Mouse (Mus musculus): ENCODE data around the gene Tango6.

The Tango6 gene

DNA sequence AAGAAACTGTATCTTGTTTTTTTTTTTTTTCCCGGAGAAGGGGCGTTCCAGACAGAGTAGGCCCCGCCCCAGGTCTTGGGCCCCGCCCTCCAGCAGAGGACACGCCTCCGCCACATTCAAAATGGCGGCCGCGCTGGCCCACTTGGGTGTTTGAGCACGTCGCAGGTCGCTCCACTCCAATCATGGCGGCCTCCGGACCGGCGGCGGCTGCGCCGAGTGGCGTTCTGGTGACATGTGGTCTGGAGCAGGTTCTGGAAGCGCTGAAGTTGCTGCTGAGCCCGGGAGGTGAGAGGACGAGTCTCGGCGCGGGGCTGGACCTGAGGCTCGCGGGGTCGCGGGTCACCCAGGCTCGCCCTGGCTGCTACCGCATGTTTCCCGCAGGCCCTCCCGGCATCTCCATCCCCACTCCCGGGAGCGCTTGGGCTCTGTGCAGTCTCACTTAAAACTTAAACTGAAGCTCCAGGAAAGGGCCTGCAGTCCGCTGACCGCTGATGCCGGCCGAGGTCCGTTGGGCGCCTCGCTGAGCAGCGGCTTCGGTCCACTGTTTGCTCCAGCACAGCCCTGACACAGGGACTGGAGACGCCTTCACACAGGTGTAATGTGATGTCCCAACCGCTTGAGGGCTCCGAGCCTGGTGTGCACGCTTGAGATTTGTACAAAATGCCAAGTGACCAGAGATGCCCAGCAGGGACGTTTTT, at the start of gene Tango6:
Gene Tango6, plus strand, starts transcription at position 98 of the 698 bp plus-strand sequence.
- peak; percentile 92 for DNase-seq (ENCODE audit: low read depth, low spot score)

DNA sequence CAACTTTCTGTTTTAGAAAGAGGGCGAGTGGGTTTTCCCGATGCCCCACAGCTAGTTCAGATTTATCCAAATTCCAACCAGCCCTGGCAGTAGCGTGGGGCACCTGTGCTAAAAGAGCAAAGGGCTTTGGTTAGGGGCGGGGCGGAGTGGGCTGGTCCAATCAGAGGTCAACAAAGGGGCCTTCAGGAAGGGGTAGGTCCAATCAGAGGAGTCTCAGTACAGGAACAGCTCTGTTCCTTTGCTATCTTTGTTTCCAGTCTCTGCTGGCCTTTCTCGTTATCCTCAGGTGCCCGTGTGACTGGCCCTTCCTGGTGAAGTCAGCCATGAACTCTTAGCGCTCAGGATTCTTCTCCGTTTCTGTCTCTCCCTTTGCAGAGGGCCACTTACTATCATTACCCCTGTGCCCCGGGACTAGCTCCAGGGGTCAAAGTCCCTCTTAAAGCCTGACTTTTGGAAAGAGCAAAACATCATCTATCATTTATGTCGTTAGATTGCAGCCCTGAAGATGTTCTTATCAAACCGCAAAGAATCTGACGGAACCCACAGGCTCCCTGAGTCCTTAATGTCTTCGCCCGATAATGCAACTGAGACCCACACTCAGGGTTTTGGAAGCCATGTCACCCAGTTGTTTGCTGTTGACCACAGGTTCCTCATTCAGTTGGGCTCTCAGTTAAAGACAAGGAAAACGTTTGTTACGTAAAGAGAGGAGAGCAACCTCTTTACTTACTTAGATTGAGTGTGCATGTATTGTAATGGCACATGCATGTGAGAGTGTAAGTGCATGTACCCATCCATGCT, 49.3 kb upstream of the Tango6 start:
- DNase-seq (ENCODE audit: low read depth, low spot score): peak; percentile 73

DNA sequence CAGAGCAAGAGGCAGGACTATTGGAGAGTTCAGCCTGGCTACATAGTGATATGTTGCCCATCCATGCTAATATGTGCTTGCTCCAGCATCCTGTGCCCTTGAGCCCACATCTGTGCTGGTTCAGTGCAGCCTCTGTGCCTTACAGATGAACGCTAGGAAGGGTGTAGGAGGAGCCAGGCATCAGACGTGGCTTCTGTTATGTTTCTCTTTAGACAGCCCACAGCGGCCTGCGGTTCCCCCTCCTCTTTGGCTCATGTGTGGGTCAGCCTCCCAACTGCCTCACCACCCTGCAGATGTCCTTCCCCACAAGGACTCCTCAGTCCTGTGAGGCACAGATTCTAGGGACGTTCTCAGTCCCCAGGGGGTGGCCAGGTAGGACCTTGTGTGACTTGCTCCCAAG, 47.6 kb upstream of the Tango6 start:
- no peak for DNase-seq (ENCODE audit: low read depth, low spot score)

- DNase-seq (ENCODE audit: low read depth, low spot score): no peak
Measured at GRCm38 (mm10) chr8:106637446-106637845, 45.4 kb upstream of the Tango6 start.

DNA sequence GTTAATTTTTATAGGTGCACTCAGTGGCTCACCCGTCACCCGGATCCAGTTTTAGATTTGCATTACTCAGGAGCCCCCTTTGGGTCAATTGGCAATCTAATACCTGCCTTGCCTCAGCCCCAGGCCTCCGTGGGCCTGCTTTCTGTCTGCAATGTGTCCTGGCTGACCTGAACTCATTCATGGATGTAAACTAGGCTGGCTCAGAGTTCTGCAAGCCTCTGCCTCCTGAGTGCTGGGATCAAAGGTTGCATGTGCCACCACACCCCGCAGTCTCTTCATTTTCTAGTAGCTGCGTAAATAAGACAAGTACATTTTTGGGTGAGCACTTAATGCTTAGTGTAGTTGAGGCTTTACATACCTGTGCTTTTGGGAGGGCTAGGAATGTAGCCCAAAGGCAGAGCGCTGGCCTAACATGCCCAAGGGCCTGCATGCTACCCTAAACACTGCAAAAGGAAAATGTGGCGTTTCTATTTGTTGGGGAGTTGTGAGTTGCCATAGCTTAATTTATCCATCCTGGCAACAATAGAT, 44.0 kb upstream of the Tango6 start:
- no peak for DNase-seq (ENCODE audit: low read depth, low spot score)

DNA sequence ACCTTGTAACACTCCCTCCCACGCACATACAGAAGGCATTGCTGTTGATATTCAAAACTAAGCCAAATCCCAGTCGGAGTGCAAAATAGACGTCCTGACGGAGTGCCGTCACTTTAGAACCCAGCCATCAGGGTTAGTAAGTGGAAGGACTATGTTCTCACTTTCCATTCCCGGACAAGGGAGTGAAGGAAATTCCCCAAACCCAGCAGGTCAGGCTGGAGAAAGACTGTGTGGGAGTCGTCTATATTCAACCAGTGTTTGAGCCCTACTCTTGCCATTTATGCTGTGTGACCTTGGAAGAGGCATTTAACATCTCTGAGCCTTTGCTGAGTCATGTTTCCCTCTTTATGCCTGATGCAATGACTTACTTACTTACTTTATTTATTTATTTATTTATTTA, 42.7 kb upstream of the Tango6 start:
- no peak for DNase-seq (ENCODE audit: low read depth, low spot score)

DNA sequence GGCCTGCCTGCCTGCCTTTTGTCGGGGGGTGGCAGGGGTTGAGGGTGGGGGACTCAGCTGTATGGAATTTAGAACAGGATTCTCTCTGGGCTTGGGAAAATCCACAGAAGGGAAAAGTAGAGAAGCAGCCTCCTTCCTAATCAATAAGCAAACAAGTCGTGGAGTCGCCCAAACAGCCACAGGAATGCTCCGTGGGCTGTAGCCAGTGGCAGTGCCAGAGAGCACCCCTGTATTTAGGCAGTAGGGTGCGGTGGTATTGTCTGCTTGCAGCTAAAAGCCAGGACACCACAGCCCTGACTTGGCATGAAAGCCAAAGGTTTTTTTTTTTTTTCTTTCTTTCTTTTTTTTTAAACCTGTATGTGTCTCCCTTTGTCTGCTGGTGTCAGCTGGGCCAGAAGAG, 41.9 kb upstream of the Tango6 start:
- DNase-seq (ENCODE audit: low read depth, low spot score): no peak

DNA sequence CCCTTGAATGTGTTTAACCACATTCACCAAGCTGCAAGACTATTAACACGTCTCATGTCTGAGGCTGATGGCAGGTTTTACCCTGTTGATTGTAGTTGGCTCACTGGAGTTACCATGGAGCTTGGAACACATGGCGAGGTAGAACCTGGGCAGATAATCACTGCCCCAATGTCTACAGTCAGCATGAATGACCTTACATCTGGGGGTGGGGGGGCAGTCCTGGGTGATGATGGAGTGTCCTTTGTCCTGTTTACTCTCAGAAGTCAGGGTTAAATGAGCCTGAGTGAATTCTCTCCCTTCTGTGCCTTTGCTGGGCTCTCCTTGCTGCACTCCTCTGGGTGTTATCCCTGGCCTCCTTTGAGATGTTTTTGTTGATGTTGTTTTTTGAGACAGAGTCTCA, 40.7 kb upstream of the Tango6 start:
- no peak for DNase-seq (ENCODE audit: low read depth, low spot score)

DNA sequence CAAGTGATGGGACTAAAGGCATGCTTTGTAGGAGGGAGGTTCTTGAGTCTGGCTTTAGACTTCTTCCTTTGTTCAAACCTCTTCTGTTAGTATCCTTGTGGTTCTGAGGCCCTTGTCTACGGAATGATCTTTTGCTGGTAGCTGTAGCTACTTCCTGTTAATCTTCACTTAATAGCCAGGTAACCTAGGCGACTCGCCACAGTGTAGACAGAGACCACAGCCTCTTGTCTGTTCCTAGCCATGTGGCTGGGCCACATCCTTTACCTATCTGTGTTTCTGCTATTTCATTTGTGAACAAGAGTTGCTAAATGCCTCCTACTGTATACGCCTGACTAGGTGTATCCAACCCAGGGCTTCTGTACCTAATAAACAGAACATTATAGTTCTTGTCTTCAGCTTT, 39.8 kb upstream of the Tango6 start:
- peak; percentile 83 for DNase-seq (ENCODE audit: low read depth, low spot score)

DNA sequence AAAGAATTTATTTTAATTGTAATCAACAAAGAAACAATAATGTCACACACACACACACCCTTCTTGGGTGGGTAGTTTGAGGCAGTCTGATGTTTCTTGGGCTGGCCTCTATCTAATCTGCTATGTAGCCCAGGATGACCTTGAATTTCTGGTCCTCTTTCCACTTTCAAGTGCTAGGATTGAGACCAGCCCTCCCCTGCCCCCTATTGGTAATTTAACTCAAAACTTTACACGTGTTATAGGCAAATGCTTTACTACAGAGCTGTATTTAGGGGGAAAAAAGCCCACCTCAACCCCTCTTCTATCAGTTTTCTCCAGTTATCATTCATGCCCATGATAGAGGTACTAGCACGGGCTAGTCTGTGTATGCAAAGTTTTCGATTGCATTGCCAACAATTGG, 37.9 kb upstream of the Tango6 start:
- DNase-seq (ENCODE audit: low read depth, low spot score): peak; percentile 34

DNA sequence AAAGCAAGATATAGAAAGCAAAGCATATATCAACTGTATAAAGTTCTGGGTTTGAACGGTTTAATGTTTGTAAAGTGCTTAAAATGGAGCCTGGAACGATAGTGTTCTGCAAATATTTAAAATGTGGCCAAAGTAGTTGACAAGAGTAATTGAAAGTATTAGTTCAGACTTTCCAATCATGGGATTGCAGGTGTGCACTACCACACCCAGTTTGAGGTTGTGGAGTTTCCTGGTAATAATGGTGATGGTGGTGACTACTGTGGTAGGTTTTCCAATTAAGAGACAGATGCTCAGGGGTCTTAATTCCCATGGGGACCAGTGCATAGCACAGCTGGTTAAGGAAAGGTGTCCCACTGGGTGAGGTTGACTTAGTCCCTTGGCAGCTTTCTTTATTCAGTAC, 36.7 kb upstream of the Tango6 start:
- no peak for DNase-seq (ENCODE audit: low read depth, low spot score)

- no peak for DNase-seq (ENCODE audit: low read depth, low spot score)
Measured at GRCm38 (mm10) chr8:106646731-106647130, 36.1 kb upstream of the Tango6 start.

- peak; percentile 88 for DNase-seq (ENCODE audit: low read depth, low spot score)
Measured at GRCm38 (mm10) chr8:106647387-106647786, 35.5 kb upstream of the Tango6 start.

DNA sequence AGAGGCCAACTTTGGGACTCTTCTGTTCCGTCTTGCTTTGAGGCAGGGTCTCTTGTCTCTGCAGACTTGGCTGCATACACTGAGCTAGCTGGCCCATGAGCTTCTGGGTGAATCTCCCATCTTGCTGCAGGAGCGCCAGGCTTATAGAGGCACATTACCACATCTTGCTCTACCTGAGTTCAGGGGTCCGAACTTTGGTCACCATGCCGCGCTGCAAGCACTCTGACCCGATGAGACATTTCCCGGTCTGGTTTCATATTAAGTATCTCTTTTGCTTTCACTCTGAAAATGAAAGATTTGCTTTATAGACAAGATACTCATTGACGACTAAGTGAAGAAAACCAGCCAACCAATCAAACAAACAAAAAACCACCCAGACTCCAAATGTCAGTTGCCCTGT, 34.4 kb upstream of the Tango6 start:
- no peak for DNase-seq (ENCODE audit: low read depth, low spot score)

- DNase-seq (ENCODE audit: low read depth, low spot score): no peak
Measured at GRCm38 (mm10) chr8:106651994-106652393, 30.9 kb upstream of the Tango6 start.

- DNase-seq (ENCODE audit: low read depth, low spot score): no peak
Measured at GRCm38 (mm10) chr8:106656046-106656445, 26.8 kb upstream of the Tango6 start.

DNA sequence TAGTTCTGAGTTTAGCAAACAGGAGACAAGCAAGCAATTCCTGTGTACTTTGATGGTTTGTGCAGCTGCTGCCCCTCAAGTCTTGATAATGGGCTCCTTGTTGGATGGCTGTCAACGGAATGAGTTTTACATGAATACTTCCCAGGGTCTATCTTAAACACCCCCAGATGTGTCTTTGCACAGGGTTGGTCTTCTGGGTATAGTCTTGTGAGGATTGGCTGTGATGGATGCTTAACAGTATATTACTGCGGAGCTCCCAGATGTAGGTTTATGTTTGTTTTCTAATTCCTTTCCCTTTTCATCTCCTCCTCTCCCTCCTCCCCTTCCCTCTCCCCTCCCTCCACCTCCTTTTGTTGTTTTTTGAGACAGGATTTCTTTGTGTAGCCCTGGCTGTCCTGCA, 10.1 kb upstream of the Tango6 start:
- no peak for DNase-seq (ENCODE audit: low read depth, low spot score)

DNA sequence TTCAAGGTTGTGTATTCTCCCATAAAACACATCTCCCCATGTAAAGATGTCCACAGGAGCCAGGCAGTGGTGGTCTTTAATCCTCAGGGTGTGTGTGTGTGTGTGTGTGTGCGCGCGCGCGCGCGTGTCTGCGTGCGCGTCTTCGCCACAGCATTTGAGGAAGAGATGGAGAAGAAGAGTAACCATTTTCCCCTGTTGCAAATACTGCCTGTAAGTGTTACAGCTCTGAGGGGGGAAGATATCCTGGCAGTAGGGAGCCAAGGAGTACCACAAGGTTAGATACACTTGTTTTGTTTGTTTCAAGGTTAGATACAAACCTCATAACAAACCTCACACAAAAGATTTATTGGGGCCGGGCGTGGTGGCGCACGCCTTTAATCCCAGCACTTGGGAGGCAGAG, 8.6 kb upstream of the Tango6 start:
- no peak for DNase-seq (ENCODE audit: low read depth, low spot score)

DNA sequence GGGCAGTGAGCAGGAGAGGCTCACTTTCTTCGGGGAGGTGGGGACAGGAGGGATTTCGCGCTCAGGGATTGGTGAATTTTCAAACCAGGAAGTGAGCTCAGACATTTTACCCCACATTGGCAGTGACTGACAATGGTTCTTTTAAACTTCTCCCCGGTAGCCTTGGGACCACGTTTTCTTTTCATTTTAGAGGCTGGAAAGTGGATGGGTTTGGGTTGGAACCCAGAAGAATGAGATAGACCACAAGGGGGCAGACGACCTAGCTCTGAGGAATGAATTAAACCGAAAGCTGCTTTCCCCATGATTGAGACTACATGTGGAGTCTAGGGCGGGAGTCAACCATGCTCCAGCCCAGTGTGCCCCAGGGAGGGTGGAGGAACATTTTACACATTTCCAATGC, 8.0 kb upstream of the Tango6 start:
- peak; percentile 60 for DNase-seq (ENCODE audit: low read depth, low spot score)

DNA sequence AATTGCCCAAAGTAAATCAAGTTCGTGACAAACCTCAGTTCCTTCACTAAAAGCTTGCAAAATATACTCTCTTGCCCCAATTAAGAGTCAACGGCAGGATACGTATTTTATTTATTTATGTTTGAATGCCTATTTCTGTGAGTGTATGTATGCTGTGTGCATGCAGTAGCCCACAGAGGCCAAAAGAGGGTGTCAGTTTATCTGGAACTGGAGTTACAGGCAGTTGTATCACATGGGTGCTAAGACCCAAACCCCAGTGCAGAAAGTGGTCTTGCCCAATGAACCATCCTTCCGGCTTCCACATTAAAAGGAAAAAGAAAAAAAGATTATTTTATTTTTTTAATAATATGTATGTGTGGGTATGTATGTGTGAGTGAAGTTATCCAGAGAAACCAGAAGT, 1.5 kb downstream of the Tango6 start:
- DNase-seq (ENCODE audit: low read depth, low spot score): no peak

- peak; percentile 77 for DNase-seq (ENCODE audit: low read depth, low spot score)
Measured at GRCm38 (mm10) chr8:106687479-106687878, 4.6 kb downstream of the Tango6 start.

GRCm38 (mm10) chr8:106697748-106698248, 14.9 kb downstream of the Tango6 start:
- DNase-seq (ENCODE audit: low read depth, low spot score): no peak

DNA sequence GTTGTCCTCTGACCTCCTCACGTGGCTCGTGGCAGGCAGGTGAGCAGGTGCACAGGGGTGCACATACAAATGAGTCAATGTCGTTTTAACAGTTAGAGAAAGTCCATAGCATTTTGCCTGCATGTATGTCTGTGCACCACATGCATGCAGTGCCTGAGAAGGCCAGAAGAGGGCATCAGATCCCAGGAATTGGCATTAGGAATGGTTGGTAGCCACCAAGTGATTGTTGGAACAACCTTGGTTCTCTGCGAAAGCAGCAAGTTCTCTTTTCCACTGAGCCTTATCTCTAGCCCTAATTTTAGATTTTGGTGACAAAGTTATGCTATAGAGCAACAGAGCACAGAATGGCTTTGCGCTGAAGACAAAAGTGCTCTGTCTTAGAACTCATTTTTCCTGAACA, 16.7 kb downstream of the Tango6 start:
- peak; percentile 56 for DNase-seq (ENCODE audit: low read depth, low spot score)
